Mouse (Mus musculus) central nervous system, embryonic 11.5 days (tissue): ENCODE measurements around the gene Hadh. TPM values are rescaled to one million over a fixed set of nuclear protein-coding genes. Genes with fewer than 3 reads are reported as not detected.

ENCODE experiments used
- polyA plus RNA-seq: library from polyadenylated mRNA; depleted of rRNA; stranded (reverse); fragments of >200 nt; gene quantifications from 2 replicates; pipeline ENCODE4 v1.2.3, GENCODE M21; 2012; rRNA removed

Gene Hadh
- polyA plus RNA-seq, result 60.7 and 79.0 TPM in 2 replicates

DNA sequence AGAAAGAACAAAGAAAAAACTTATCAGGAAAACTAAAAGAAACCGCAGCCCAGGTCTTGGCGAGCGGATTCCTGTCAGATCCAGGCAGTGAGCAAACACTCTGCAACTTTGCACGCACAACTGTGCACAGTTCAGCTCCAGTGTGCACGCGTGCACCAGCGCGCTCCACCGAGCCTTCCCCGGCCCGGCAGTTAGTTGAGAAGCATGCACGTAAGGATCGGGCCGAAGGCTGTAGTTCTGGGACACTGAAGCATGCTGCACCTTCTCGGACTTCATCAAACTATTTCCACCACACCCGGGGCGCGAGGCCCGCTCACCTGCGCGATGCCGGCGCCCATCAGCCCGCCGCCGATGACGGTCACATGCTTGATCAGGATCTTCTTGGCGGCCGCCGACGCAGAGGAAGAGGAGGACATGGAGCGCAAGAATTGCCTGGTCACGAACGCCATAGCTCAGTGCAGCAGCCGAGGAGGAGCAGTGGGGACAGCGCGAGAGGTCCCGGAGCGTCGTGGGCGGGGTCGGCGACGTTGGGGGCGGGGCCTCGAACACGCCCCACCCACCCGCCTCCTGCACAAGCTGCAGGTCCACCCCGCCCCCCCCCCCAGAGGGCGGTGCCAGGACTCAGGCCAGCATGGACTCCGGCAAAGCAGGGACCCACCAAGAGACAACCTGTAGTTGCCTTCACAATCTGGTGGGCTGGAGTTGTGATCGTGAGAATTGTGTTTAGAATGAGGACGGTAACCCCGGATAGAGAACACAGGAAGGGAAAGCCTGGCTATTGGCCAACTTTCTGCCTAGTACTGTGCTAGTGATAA is at the start of gene Hadh:
Gene Hadh, minus strand, starts transcription at position 543 of the 815 bp plus-strand sequence.

GRCm38 (mm10) chr3:131302452-131303319 is 30.8 kb upstream of the Hadh start, which contains the start of gene Cyp2u1:
Cyp2u1 (minus strand) TSS chr3:131303227.

Other genes starting within 250 kb of the Hadh start
- 29.2 and 37.2 TPM in 2 replicates for gene Lef1, start 161.6 kb downstream of the Hadh start, polyA plus RNA-seq
- gene Cyp2u1, start 31.1 kb upstream of the Hadh start, polyA plus RNA-seq, result 1.1 TPM in 2 replicates
- gene Sgms2, start 219.3 kb upstream of the Hadh start, polyA plus RNA-seq, result 0.72 and 0.73 TPM in 2 replicates